Mouse (Mus musculus) limb, embryonic 15.5 days (tissue): ENCODE results near the gene Tmem136. TPM values are rescaled to one million over a fixed set of nuclear protein-coding genes. Genes with fewer than 3 reads are reported as not detected.
A peak's percentile ranks its signal among the peaks of the same experiment; 100 is the strongest.

Source experiments
- ATAC-seq: fragments of 200-750 bp; cut with Nextera tagmentation; 2 replicates; pipeline ENCODE4 v1.8.0; 2017; ENCODE audit warnings: low read depth, moderate TSS enrichment; ENCODE audit not compliant: insufficient number of reproducible peaks, low FRiP score, low TSS enrichment
- H3K27ac ChIP-seq: fragments of 300-500 bp; sonication (generic); 2 replicates; pipeline ENCODE4 v1.5.1; 2015; ENCODE audit warnings: moderate library complexity, mild to moderate bottlenecking, inconsistent platforms
- H3K27me3 ChIP-seq: fragments of 300-500 bp; sonication (generic); 2 replicates; pipeline ENCODE4 v1.6.1; 2015; ENCODE audit warnings: inconsistent platforms
- H3K36me3 ChIP-seq: fragments of 300-500 bp; sonication (generic); 2 replicates; pipeline ENCODE4 v1.6.1; 2015; ENCODE audit warnings: inconsistent platforms
- H3K4me1 ChIP-seq: fragments of 300-500 bp; sonication (generic); 2 replicates; pipeline ENCODE4 v1.6.1; 2015; ENCODE audit warnings: inconsistent platforms
- H3K4me2 ChIP-seq: fragments of 300-500 bp; sonication (generic); 2 replicates; pipeline ENCODE4 v1.6.1; 2015; ENCODE audit warnings: mild to moderate bottlenecking, inconsistent platforms
- H3K4me3 ChIP-seq: fragments of 300-500 bp; sonication (generic); 2 replicates; pipeline ENCODE4 v1.5.1; 2015; ENCODE audit warnings: mild to moderate bottlenecking, inconsistent platforms
- H3K9ac ChIP-seq: fragments of 300-500 bp; sonication (generic); 2 replicates; pipeline ENCODE4 v1.6.1; 2015; ENCODE audit warnings: inconsistent platforms
- H3K9me3 ChIP-seq: fragments of 300-500 bp; sonication (generic); 2 replicates; pipeline ENCODE4 v1.6.1; 2016; ENCODE audit warnings: inconsistent platforms
- WGBS: fragments of 180-500 bp; shearing (Covaris S2); methylation state at CpG from one replicate; pipeline ENCODE4 v1.1.7; 2015; 5-methylcytosine and 5-hydroxymethylcytosine counted together
- polyA plus RNA-seq: library from polyadenylated mRNA; unstranded; fragments of >200 nt; fragmentation: Nextera tagmentation; extraction: Ambion mirVana; gene quantifications from 2 replicates; pipeline ENCODE4 v1.2.1, GENCODE M21; 2015

Gene Tmem136
- polyA plus RNA-seq, 1 experiment from 2014 or later = 5.0 TPM

DNA sequence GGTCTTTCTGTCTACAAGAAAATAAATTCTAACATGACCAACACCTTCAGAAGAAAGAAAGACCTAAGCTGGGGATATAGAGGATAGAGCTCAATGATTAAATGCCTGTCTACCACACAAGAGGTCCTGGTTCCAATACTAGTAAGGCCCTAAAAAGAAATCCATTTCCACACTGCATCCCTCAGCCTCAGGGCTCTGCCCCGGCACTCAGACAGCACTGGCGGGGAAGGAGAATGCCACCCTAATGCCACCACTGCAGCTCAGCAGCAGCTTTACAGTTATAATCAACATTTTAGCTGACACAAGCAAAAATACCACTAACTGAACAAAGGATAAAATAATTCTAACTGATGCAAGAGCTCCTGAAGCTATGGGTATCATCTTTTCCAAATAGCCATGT, 46.2 kb downstream of the Tmem136 start:
- H3K27me3 ChIP-seq = no peaks in the 10 kb centered on the region
- no peaks in the 10 kb centered on the region for H3K9me3 ChIP-seq
- no peak for ATAC-seq
- 68% methylated on average over 2 of the region's 2 CpGs for WGBS
- H3K27ac ChIP-seq = no peak overlapping the region
- H3K4me1 ChIP-seq = peaks cover 18% of the 10 kb centered on the region
- no peak overlapping the region for H3K9ac ChIP-seq
- H3K4me2 ChIP-seq = no peak overlapping the region
- no peak overlapping the region for H3K4me3 ChIP-seq
- no peaks in the 10 kb centered on the region for H3K36me3 ChIP-seq

GRCm38 (mm10) chr9:43067896-43068295, 48.5 kb downstream of the Tmem136 start:
- no peaks in the 10 kb centered on the region for H3K36me3 ChIP-seq
- H3K4me1 ChIP-seq = peaks cover 17% of the 10 kb centered on the region
- ATAC-seq = no peak
- H3K9ac ChIP-seq = no peak overlapping the region
- no peaks in the 10 kb centered on the region for H3K9me3 ChIP-seq
- H3K4me3 ChIP-seq = no peak overlapping the region
- no peaks in the 10 kb centered on the region for H3K27me3 ChIP-seq
- 67% methylated on average over 3 of the region's 3 CpGs for WGBS
- no peak overlapping the region for H3K27ac ChIP-seq
- no peak overlapping the region for H3K4me2 ChIP-seq

DNA sequence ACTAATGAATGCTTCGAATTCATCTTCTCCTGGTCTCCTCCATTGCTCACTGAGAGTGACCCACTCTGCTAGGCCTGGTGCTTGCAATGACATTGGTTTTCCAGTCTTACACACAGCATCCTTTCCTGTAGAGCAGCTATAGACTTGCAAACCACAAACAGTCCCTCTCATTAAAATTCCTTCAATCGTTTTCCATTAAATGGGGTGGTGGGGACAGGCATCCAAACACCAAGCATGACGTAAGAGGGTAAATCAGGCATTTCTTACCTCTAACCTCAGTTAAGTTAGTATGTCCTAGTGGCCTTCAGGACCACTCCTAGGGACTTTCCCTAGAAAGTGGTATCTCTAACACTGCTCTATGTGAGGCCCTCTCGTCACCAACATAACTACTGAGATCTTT, 51.1 kb downstream of the Tmem136 start:
- 68% methylated on average over 4 of the region's 4 CpGs for WGBS
- Histone ChIP-seq H3K9ac (no peak overlapping the region), H3K4me1 (peaks cover 11% of the 10 kb centered on the region), H3K9me3 (no peaks in the 10 kb centered on the region), H3K36me3 (no peaks in the 10 kb centered on the region), H3K27me3 (no peaks in the 10 kb centered on the region), H3K4me2 (no peak overlapping the region), H3K4me3 (no peak overlapping the region), H3K27ac (no peak overlapping the region)
- no peak for ATAC-seq

GRCm38 (mm10) chr9:43061545-43061944, 54.8 kb downstream of the Tmem136 start:
- Histone ChIP-seq H3K27me3 (no peaks in the 10 kb centered on the region), H3K27ac (peak overlapping the region; percentile 47; the same call in 1 of the 2 replicates), H3K4me3 (no peak overlapping the region), H3K9ac (no peak overlapping the region), H3K9me3 (no peaks in the 10 kb centered on the region), H3K4me1 (peaks cover 2% of the 10 kb centered on the region; the same call in 1 of the 2 replicates), H3K4me2 (no peak overlapping the region), H3K36me3 (no peaks in the 10 kb centered on the region)
- no peak for ATAC-seq
- WGBS = 67% methylated on average over 1 of the region's 1 CpGs

Other genes starting within 250 kb of the Tmem136 start
- 1.1 and 1.4 TPM in 2 replicates for gene Grik4, start 172.1 kb downstream of the Tmem136 start, polyA plus RNA-seq
- gene Arhgef12, start 9.3 kb downstream of the Tmem136 start, polyA plus RNA-seq = 10.4 and 13.2 TPM in 2 replicates
- gene Pou2f3, start 93.8 kb upstream of the Tmem136 start, polyA plus RNA-seq = 10.2 and 11.8 TPM in 2 replicates
- 78.4 and 102 TPM in 2 replicates for gene Oaf, start 123.3 kb upstream of the Tmem136 start, polyA plus RNA-seq
- gene Trim29, start 194.3 kb upstream of the Tmem136 start, polyA plus RNA-seq = 177 and 186 TPM in 2 replicates